Mouse (Mus musculus) neutrophil, adult 5-6 weeks (primary cell): Measurements from ENCODE around the gene Gm3259. TPM values are rescaled to one million over a fixed set of nuclear protein-coding genes. Genes with fewer than 3 reads are reported as not detected.
"Not testable (repeated sequence)": the region's sequence is repeated elsewhere in the genome, so short reads cannot be mapped to it uniquely, and the experiment has no call there.

Experiments used
- ATAC-seq: fragments of 151-379, 151-347 bp; 2 replicates; pipeline ENCODE4 v1.8.0; 2017; ENCODE audit warnings: mild to moderate bottlenecking, moderate TSS enrichment; ENCODE audit not compliant: insufficient number of reproducible peaks, poor library complexity, low FRiP score, severe bottlenecking; ENCODE audit errors: extremely low read depth
- total RNA-seq: library from RNA; stranded (forward); fragments of 200-1000 nt; gene quantifications from 2 replicates; pipeline ENCODE4 v1.2.3, GENCODE M21; 2017

The Gm3259 gene
- 0.25 TPM in 1 of 2 replicates, not detected in the other for total RNA-seq

- ATAC-seq: not testable (repeated sequence)
These were observed at the start of gene Gm3259 for GRCm38 (mm10) chr5:95305611-95306010. Gm3259 (plus strand) TSS chr5:95305911.

- ATAC-seq: not testable (repeated sequence)
These were observed 33.0 kb upstream of the Gm3259 start, which contains the start of gene Gm10424 for GRCm38 (mm10) chr5:95272668-95273067. Gm10424 (minus strand) TSS chr5:95272768.

Other genes starting within 250 kb of the Gm3259 start
- not detected in 2 replicates for gene Gm7942, start 199.0 kb upstream of the Gm3259 start, total RNA-seq
- not detected in 2 replicates for gene Gm16513, start 123.3 kb upstream of the Gm3259 start, total RNA-seq
- gene Gm10424, start 33.1 kb upstream of the Gm3259 start, total RNA-seq: not detected in 2 replicates
- not detected in 2 replicates for gene D5Ertd577e, start 150.9 kb downstream of the Gm3259 start, total RNA-seq
- not detected in 2 replicates for gene Gm3286, start 204.8 kb downstream of the Gm3259 start, total RNA-seq